In the genomic region with DNA sequence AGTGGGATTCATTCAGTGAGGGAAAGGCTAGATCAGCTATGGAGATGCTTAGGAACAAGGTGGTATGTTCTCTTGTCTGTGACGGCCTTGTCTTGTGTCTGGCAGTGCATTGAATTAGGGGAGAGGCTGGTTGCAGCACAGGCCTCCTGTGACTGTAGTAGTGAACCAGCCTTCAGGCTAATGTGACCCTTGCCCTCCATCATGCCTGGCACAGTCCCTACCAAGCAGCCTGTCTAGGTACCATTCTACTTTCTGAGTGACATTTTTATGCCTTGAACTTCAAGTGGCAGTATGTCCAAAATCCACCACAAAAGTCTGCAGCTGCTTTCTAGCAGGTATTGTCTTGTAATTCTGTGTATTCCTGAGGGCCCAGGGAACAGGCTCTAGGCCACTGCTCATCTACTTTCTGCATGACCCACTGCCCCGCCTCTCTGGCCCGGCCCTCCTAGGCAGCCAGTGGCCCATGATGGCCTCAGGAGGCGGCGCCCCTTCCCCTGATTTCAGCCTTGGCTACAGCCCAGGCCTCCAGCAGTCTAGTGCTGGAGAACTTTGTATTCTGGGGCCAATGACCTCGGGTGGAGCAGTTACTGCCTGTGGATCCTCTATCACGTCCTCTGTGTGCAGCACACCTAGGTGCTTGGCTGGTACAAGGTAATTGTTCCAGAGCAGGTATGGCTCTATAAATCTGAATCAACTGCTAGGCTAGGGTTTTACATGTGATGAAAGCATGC, we compare ENCODE assay signal across 16 mouse cellular contexts. TPM values are rescaled to one million over a fixed set of nuclear protein-coding genes. Genes with fewer than 3 reads are reported as not detected.
DNase-seq lines count a peak whose midpoint lies in the region; ATAC-seq and TF ChIP-seq lines count a peak whose summit lies in the region.
"Had no signal": no experiment of that assay in that cellular context is flagged by ENCODE, and none has a peak within 500 bp of the region (broad histone marks: within the 10 kb centered on the region; RNA-seq: fewer than 3 reads in every experiment).

No protein-coding gene starts in this region.

- H3K27me3 ChIP-seq in kidney, embryonic 14.5 days (ENCODE audit: control insufficient read depth, insufficient read depth, low read length) = no peaks in the 10 kb centered on the region
- no peaks in the 10 kb centered on the region for H3K27me3 ChIP-seq in liver, embryonic 14.5 days (ENCODE audit: control insufficient read depth, insufficient read depth, low read length)
- no peaks in the 10 kb centered on the region for H3K27me3 ChIP-seq in heart, adult 2 months (ENCODE audit: control insufficient read depth, insufficient read depth, low read length)
- H3K27me3 ChIP-seq: forebrain, embryonic 15.5 days; midbrain, embryonic 12.5 days had no signal

- TF ChIP-seq EP300 in liver, embryonic 14.5 days (IDR thresholded peaks at IDR 0.05; ENCODE audit: low read depth) = no peak
- no peak for TF ChIP-seq EP300 in heart, adult 2 months (IDR thresholded peaks at IDR 0.05; ENCODE audit: insufficient read depth, low read depth, low read length)

- TF ChIP-seq CTCF in liver, embryonic 14.5 days (IDR thresholded peaks at IDR 0.05; ENCODE audit: low read depth) = no peak
- TF ChIP-seq CTCF in heart, adult 2 months (IDR thresholded peaks at IDR 0.05) = no peak

- no peak for TF ChIP-seq POLR2A in heart, adult 2 months (IDR thresholded peaks at IDR 0.05; ENCODE audit: insufficient read depth, low read depth, low read length)

- no peak overlapping the region for H3K4me2 ChIP-seq in kidney, embryonic 14.5 days (replicated peaks; ENCODE audit: low read depth, low read length)
- no peak overlapping the region for H3K4me2 ChIP-seq in liver, embryonic 14.5 days (ENCODE audit: low read depth)
- H3K4me2 ChIP-seq: forebrain, embryonic 15.5 days; midbrain, embryonic 12.5 days had no signal

- no peaks in the 10 kb centered on the region for H3K79me2 ChIP-seq in heart, adult 2 months (replicated peaks; ENCODE audit: control insufficient read depth, insufficient read depth, low read length)

- no peak for ATAC-seq in kidney, embryonic 14.5 days (ENCODE audit: low FRiP score, low TSS enrichment)
- ATAC-seq in liver, embryonic 14.5 days (ENCODE audit: insufficient read depth) = peak; percentile 59; the same call in 1 of the 2 replicates
- ATAC-seq: CD4-positive, CD25-positive, alpha-beta regulatory T cell, adult 4 months; forebrain, embryonic 15.5 days; hindbrain, embryonic 16.5 days had no signal

- H3K9me3 ChIP-seq in kidney, embryonic 14.5 days (ENCODE audit: control insufficient read depth, low read length) = no peaks in the 10 kb centered on the region
- no peaks in the 10 kb centered on the region for H3K9me3 ChIP-seq in liver, embryonic 14.5 days (ENCODE audit: control insufficient read depth, low read length)
- H3K9me3 ChIP-seq: forebrain, embryonic 15.5 days; midbrain, embryonic 12.5 days had no signal

- peak overlapping the region; percentile 12; the same call in 1 of the 2 replicates for H3K9ac ChIP-seq in kidney, embryonic 14.5 days (ENCODE audit: low read depth, low read length)
- H3K9ac ChIP-seq in liver, embryonic 14.5 days (replicated peaks) = no peak overlapping the region
- no peak overlapping the region for H3K9ac ChIP-seq in heart, adult 2 months (ENCODE audit: low read depth, low read length)
- H3K9ac ChIP-seq: forebrain, embryonic 15.5 days; midbrain, embryonic 12.5 days had no signal

- no peak overlapping the region for H3K4me3 ChIP-seq in kidney, embryonic 14.5 days (ENCODE audit: low read length)
- H3K4me3 ChIP-seq in liver, embryonic 14.5 days (ENCODE audit: insufficient read depth in 1 of 2, low read depth in 2 of 2, low read length in 2 of 2) = no peak overlapping the region
- no peak overlapping the region for H3K4me3 ChIP-seq in heart, adult 2 months
- H3K4me3 ChIP-seq: forebrain, embryonic 15.5 days; gastrocnemius, adult 2 months; layer of hippocampus, adult 2 months; midbrain, embryonic 12.5 days had no signal

- H3K27ac ChIP-seq in kidney, embryonic 14.5 days (ENCODE audit: low read depth, low read length) = no peak overlapping the region
- no peak overlapping the region for H3K27ac ChIP-seq in liver, embryonic 14.5 days
- H3K27ac ChIP-seq in heart, adult 2 months = no peak overlapping the region
- H3K27ac ChIP-seq: forebrain, embryonic 15.5 days; gastrocnemius, adult 2 months; layer of hippocampus, adult 2 months; midbrain, embryonic 12.5 days had no signal

- WGBS in kidney, embryonic 14.5 days = 29% methylated on average over 7 of the region's 7 CpGs
- 44% methylated on average over 7 of the region's 7 CpGs for WGBS in liver, embryonic 14.5 days (ENCODE audit: insufficient replicate concordance)
- WGBS in heart, adult 2 months = 57% methylated on average over 7 of the region's 7 CpGs

- no peaks in the 10 kb centered on the region for H3K36me3 ChIP-seq in kidney, embryonic 14.5 days (ENCODE audit: control insufficient read depth, insufficient read depth, low read length)
- no peaks in the 10 kb centered on the region for H3K36me3 ChIP-seq in liver, embryonic 14.5 days (replicated peaks; ENCODE audit: control insufficient read depth, insufficient read depth, low read depth)
- H3K36me3 ChIP-seq in heart, adult 2 months (ENCODE audit: control insufficient read depth, insufficient read depth, low read length) = no peaks in the 10 kb centered on the region
- H3K36me3 ChIP-seq: forebrain, embryonic 15.5 days; midbrain, embryonic 12.5 days had no signal

- DNase-seq in ovary, postnatal 36 days (ENCODE audit: low spot score) = peak; percentile 49
- no peak for DNase-seq in ovary, postnatal 14 days (ENCODE audit: low spot score)
- DNase-seq in liver, embryonic 14.5 days (ENCODE audit: low read depth in 3 of 3, low spot score in 3 of 3) = no peak
- no peak for DNase-seq in heart, postnatal 10 days
- DNase-seq in heart, adult 2 months = no peak
- no peak for DNase-seq in left cerebral cortex, postnatal 10 days (ENCODE audit: extremely low spot score in 1 of 2, low spot score in 2 of 2)
- DNase-seq: cerebellum, postnatal 10 days; embryo, embryonic 11 days; gastrocnemius, adult 2 months; heart, postnatal 14 days had no signal

- H3K4me1 ChIP-seq in kidney, embryonic 14.5 days (ENCODE audit: control insufficient read depth, insufficient read depth, low read length) = no peaks in the 10 kb centered on the region
- peaks cover 0 to 6% of the 10 kb centered on the region in 2 experiments; a peak in 2 of 4 replicates for H3K4me1 ChIP-seq in liver, embryonic 14.5 days (replicated peaks; ENCODE audit: control insufficient read depth in 2 of 2, insufficient read depth in 2 of 2, low read length in 1 of 2)
- H3K4me1 ChIP-seq in heart, adult 2 months (ENCODE audit: control insufficient read depth, insufficient read depth, low read length) = no peaks in the 10 kb centered on the region
- H3K4me1 ChIP-seq: forebrain, embryonic 15.5 days; midbrain, embryonic 12.5 days had no signal

- intact Hi-C loops in heart, postnatal 10 days (cut with DNase I) = no loop called here
- intact Hi-C loops in heart, adult 2 months (cut with DNase I) = no loop called here
- intact Hi-C loops in left cerebral cortex, postnatal 10 days (cut with DNase I) = no loop called here

RNA-seq across cellular contexts. Expression of a gene that starts 21.5 kb away (rescaled TPM):
- polyA plus RNA-seq in kidney, embryonic 14.5 days (2014; fragmentation: Nextera tagmentation; extraction: Ambion mirVana) = 12.6 and 15.4 TPM in 2 replicates
- 2.1 and 2.6 TPM in 2 replicates for polyA plus RNA-seq in liver, embryonic 14.5 days (2012; rRNA removed)
- polyA plus RNA-seq in liver, embryonic 14.5 days (2014; fragmentation: Nextera tagmentation; extraction: Ambion mirVana) = 0.42 and 0.64 TPM in 2 replicates
- 10 to 100 TPM; 12.6 to 16.0 TPM for total RNA-seq in heart, postnatal 10 days (2021)
- 1 to 10 TPM; 7.7 to 9.4 TPM for total RNA-seq in heart, adult 2 months (2021)
- 12.4 and 15.3 TPM in 2 replicates for polyA plus RNA-seq in heart, adult 2 months (2012; rRNA removed)
- 10 to 100 TPM; 73.7 to 76.1 TPM for total RNA-seq in left cerebral cortex, postnatal 10 days (2021)
- polyA plus RNA-seq: CD4-positive, CD25-positive, alpha-beta regulatory T cell, adult 4 months had no signal

RNA-seq across cellular contexts. Expression of a gene that starts 31.5 kb away (rescaled TPM):
- polyA plus RNA-seq in kidney, embryonic 14.5 days (2014; fragmentation: Nextera tagmentation; extraction: Ambion mirVana) = 73.1 and 85.0 TPM in 2 replicates
- polyA plus RNA-seq in liver, embryonic 14.5 days (2012; rRNA removed) = 20.0 and 26.7 TPM in 2 replicates
- polyA plus RNA-seq in liver, embryonic 14.5 days (2014; fragmentation: Nextera tagmentation; extraction: Ambion mirVana) = 23.6 and 25.2 TPM in 2 replicates
- 10 to 100 TPM; 14.9 to 16.2 TPM for total RNA-seq in heart, postnatal 10 days (2021)
- total RNA-seq in heart, adult 2 months (2021) = 1 to 10 TPM; 7.1 to 8.7 TPM
- 35.7 and 37.3 TPM in 2 replicates for polyA plus RNA-seq in heart, adult 2 months (2012; rRNA removed)
- total RNA-seq in left cerebral cortex, postnatal 10 days (2021) = 10 to 100 TPM; 19.6 to 21.4 TPM

Comparison
In these comparisons a context has a peak if more than half of its experiments do, and no peak if none do; other contexts are left out.
1. RNA of a gene that starts 21.5 kb away (total RNA-seq): 73.7 to 76.1 TPM in left cerebral cortex, postnatal 10 days; 12.6 to 16.0 TPM in heart, postnatal 10 days and 7.7 to 9.4 TPM in heart, adult 2 months; every median in the first group is over 4 times any median in the second.